Mouse (Mus musculus) bone marrow macrophage, adult 2 months (primary cell): ENCODE measurements around the gene Tle6.

Experiments used
- CTCF ChIP-seq: IDR thresholded peaks from 2 replicates; pipeline ENCODE4 v1.5.1; 2012; ENCODE audit warnings: low read depth, mild to moderate bottlenecking, low read length, moderate library complexity
- POLR2A ChIP-seq: IDR thresholded peaks from 2 replicates; pipeline ENCODE4 v1.6.1; 2012; ENCODE audit warnings: mild to moderate bottlenecking, low read depth, low read length, borderline replicate concordance

DNA sequence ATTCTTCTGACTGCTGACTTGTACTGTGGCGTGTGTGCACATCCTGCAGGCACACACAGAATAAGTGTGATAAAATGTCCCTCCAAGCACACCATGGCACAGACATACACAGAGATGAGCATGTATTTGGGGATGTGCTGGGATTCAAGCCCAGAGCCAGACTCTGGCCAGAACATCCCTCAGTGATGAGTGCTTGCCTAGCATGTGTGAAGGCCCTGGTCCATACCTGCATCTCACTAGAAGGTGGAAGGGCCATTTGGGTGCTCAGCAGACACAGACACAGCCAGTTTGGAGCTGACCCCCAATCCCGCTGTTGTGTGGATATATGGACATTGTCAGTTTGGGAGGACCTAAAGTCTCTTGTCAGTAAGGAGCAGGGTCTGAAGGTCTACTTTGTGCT, 40.7 kb upstream of the Tle6 start:
- TF ChIP-seq CTCF (no peak), POLR2A (no peak)
